Mouse (Mus musculus): ENCODE measurements at regions not wholly inside any gene's neighbourhood (a gene's known extent, or its start where the extent isn't known, plus 50 kb on each side); places are given as distances from the start of the nearest gene placed in this dataset.

GRCm38 (mm10) chr12:35338191-35338954 lies 196.5 kb downstream of the Ahr start:
- Histone ChIP-seq H3K27me3 (ENCODE audit: control insufficient read depth in 1 of 2, insufficient read depth in 2 of 2, low read length in 2 of 2) (no peaks in the 10 kb centered on the region), H3K4me3 (ENCODE audit: control insufficient read depth in 1 of 2, insufficient read depth in 1 of 2, low read depth in 2 of 2, low read length in 2 of 2) (no peak overlapping the region), H3K4me1 (ENCODE audit: control insufficient read depth in 1 of 2, insufficient read depth in 2 of 2, low read length in 2 of 2) (no peaks in the 10 kb centered on the region), H3K9me3 (replicated peaks; ENCODE audit: insufficient read depth, low read length) (no peaks in the 10 kb centered on the region), H3K9ac (ENCODE audit: control insufficient read depth, low read depth, low read length, poor library complexity, severe bottlenecking) (no peak overlapping the region), H3K27ac (ENCODE audit: control insufficient read depth, low read depth, low read length) (no peak overlapping the region), H3K79me2 (ENCODE audit: control insufficient read depth, insufficient read depth, low read length, poor library complexity) (no peaks in the 10 kb centered on the region), H3K36me3 (ENCODE audit: control insufficient read depth in 1 of 2, insufficient read depth in 2 of 2, low read length in 2 of 2) (no peaks in the 10 kb centered on the region)
- no peak for DNase-seq (ENCODE audit: low read depth, low spot score)
- no peak for TF ChIP-seq ZKSCAN1 (IDR thresholded peaks at IDR 0.05; ENCODE audit: low read depth, low read length)
- TF ChIP-seq GABPA (IDR thresholded peaks at IDR 0.05; ENCODE audit: low read depth, low read length): no peak
- TF ChIP-seq MEF2A (IDR thresholded peaks at IDR 0.05; ENCODE audit: extremely low read depth, insufficient replicate concordance, low read depth, low read length, poor library complexity, severe bottlenecking): no peak
- no peak for TF ChIP-seq SIN3A (IDR thresholded peaks at IDR 0.05; ENCODE audit: low read length)
- no peak for TF ChIP-seq POLR2AphosphoS5 (IDR thresholded peaks at IDR 0.05; ENCODE audit: borderline replicate concordance, low read depth, low read length)
- no peak for TF ChIP-seq TBP (IDR thresholded peaks at IDR 0.05; ENCODE audit: low read depth, low read length)
- TF ChIP-seq MAZ (IDR thresholded peaks at IDR 0.05; ENCODE audit: low read depth, low read length): no peak
- no peak for TF ChIP-seq NELFE (IDR thresholded peaks at IDR 0.05; ENCODE audit: low read depth, low read length)
- TF ChIP-seq EP300 (IDR thresholded peaks at IDR 0.05; ENCODE audit: low read depth in 1 of 2, low read length in 2 of 2): no peak
- TF ChIP-seq USF2 (IDR thresholded peaks at IDR 0.05; ENCODE audit: borderline replicate concordance in 1 of 2, insufficient read depth in 1 of 2, low read depth in 1 of 2, low read length in 2 of 2): no peak
- no peak for TF ChIP-seq CHD1 (IDR thresholded peaks at IDR 0.05; ENCODE audit: low read depth, low read length)
- no peak for TF ChIP-seq MYC (IDR thresholded peaks at IDR 0.05; ENCODE audit: low read depth, low read length)
- no peak for TF ChIP-seq USF1 (IDR thresholded peaks at IDR 0.05; ENCODE audit: low read depth, low read length)
- TF ChIP-seq HCFC1 (IDR thresholded peaks at IDR 0.05; ENCODE audit: low read depth, low read length): no peak
- no peak for TF ChIP-seq MYB (IDR thresholded peaks at IDR 0.05; ENCODE audit: low read depth, low read length)
- TF ChIP-seq RAD21 (IDR thresholded peaks at IDR 0.05; ENCODE audit: low read depth, low read length): no peak
- no peak for TF ChIP-seq UBTF (IDR thresholded peaks at IDR 0.05; ENCODE audit: borderline replicate concordance, insufficient read depth, low read depth, low read length)
- TF ChIP-seq RCOR1 (IDR thresholded peaks at IDR 0.05; ENCODE audit: low read depth, low read length): no peak

DNA sequence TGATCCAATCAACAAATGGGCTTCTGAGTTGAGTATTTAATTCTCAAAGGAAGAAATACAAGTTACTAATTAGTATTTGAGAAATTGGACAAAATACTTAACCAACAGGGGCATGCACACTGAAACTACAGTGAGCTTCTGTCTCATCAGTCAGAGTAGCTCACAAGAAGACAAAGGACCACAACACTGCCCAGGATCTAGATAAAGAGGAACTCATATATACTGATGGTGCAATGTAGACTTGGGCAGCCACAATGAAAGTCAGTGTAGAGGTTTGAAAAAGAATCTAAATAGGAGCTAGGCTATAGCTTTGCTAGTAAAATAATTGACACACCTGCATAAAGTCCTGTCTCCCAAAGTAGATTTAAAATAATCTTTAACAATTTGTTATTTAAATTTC lies 198.5 kb downstream of the Ahr start:
- TF ChIP-seq JUND (IDR thresholded peaks at IDR 0.05; ENCODE audit: low read depth, low read length): no peak
- no peak for TF ChIP-seq MYC (IDR thresholded peaks at IDR 0.05; ENCODE audit: low read depth, low read length)
- no peak for TF ChIP-seq EP300 (IDR thresholded peaks at IDR 0.05; ENCODE audit: low read depth in 1 of 2, low read length in 2 of 2)
- no peak for TF ChIP-seq MYB (IDR thresholded peaks at IDR 0.05; ENCODE audit: low read depth, low read length)
- TF ChIP-seq ZMIZ1 (IDR thresholded peaks at IDR 0.05; ENCODE audit: low read depth, low read length): no peak
- no peak for TF ChIP-seq KAT2A (conservative IDR thresholded peaks at IDR 0.05; ENCODE audit: low read depth, low read length)
- TF ChIP-seq GATA1 (IDR thresholded peaks at IDR 0.05; ENCODE audit: low read depth, low read length): no peak
- TF ChIP-seq MAFK (IDR thresholded peaks at IDR 0.05; ENCODE audit: borderline replicate concordance, low read depth, low read length): no peak
- TF ChIP-seq CHD1 (IDR thresholded peaks at IDR 0.05; ENCODE audit: low read depth, low read length): no peak
- no peak for TF ChIP-seq BHLHE40 (IDR thresholded peaks at IDR 0.05; ENCODE audit: borderline replicate concordance, low read depth, low read length)
- no peak for TF ChIP-seq CHD2 (IDR thresholded peaks at IDR 0.05; ENCODE audit: low read length)
- no peak for TF ChIP-seq POLR2AphosphoS5 (IDR thresholded peaks at IDR 0.05; ENCODE audit: borderline replicate concordance, low read depth, low read length)
- Histone ChIP-seq H3K27ac (ENCODE audit: control insufficient read depth, low read depth, low read length) (no peak overlapping the region), H3K9ac (ENCODE audit: control insufficient read depth, low read depth, low read length, poor library complexity, severe bottlenecking) (no peak overlapping the region), H3K9me3 (replicated peaks; ENCODE audit: insufficient read depth, low read length) (no peaks in the 10 kb centered on the region), H3K4me3 (ENCODE audit: control insufficient read depth in 1 of 2, insufficient read depth in 1 of 2, low read depth in 2 of 2, low read length in 2 of 2) (no peak overlapping the region), H3K4me1 (ENCODE audit: control insufficient read depth in 1 of 2, insufficient read depth in 2 of 2, low read length in 2 of 2) (no peaks in the 10 kb centered on the region), H3K79me2 (ENCODE audit: control insufficient read depth, insufficient read depth, low read length, poor library complexity) (no peaks in the 10 kb centered on the region), H3K27me3 (ENCODE audit: control insufficient read depth in 1 of 2, insufficient read depth in 2 of 2, low read length in 2 of 2) (no peaks in the 10 kb centered on the region), H3K36me3 (ENCODE audit: control insufficient read depth in 1 of 2, insufficient read depth in 2 of 2, low read length in 2 of 2) (no peaks in the 10 kb centered on the region)
- DNase-seq (ENCODE audit: low read depth, low spot score): no peak
